Mouse (Mus musculus) heart, embryonic 15.5 days (tissue): Measurements from ENCODE around the gene Pgam2. TPM values are rescaled to one million over a fixed set of nuclear protein-coding genes. Genes with fewer than 3 reads are reported as not detected.

ENCODE experiments used
- ATAC-seq: fragments of 200-750 bp; cut with Nextera tagmentation; replicated peaks from 2 replicates; pipeline ENCODE4 v1.8.0; 2017; ENCODE audit warnings: low read depth, moderate TSS enrichment; ENCODE audit not compliant: insufficient number of reproducible peaks, insufficient read depth, low FRiP score
- H3K27ac ChIP-seq: fragments of 300-500 bp; sonication (generic); 2 replicates; pipeline ENCODE4 v1.5.1; 2015; ENCODE audit warnings: mild to moderate bottlenecking, inconsistent platforms
- H3K27me3 ChIP-seq: fragments of 300-500 bp; sonication (generic); 2 replicates; pipeline ENCODE4 v1.6.1; 2015; ENCODE audit warnings: inconsistent platforms
- H3K36me3 ChIP-seq: fragments of 300-500 bp; sonication (generic); 2 replicates; pipeline ENCODE4 v1.6.1; 2015; ENCODE audit warnings: mild to moderate bottlenecking, inconsistent platforms
- H3K4me1 ChIP-seq: fragments of 300-500 bp; sonication (generic); replicated peaks from 2 replicates; pipeline ENCODE4 v1.6.1; 2015; ENCODE audit warnings: inconsistent platforms
- H3K4me2 ChIP-seq: fragments of 300-500 bp; sonication (generic); 2 replicates; pipeline ENCODE4 v1.6.1; 2015; ENCODE audit warnings: inconsistent platforms, mild to moderate bottlenecking, moderate library complexity
- H3K4me3 ChIP-seq: fragments of 300-500 bp; sonication (generic); 2 replicates; pipeline ENCODE4 v1.5.1; 2015; ENCODE audit warnings: mild to moderate bottlenecking, inconsistent platforms
- H3K9ac ChIP-seq: fragments of 300-500 bp; sonication (generic); 2 replicates; pipeline ENCODE4 v1.6.1; 2015; ENCODE audit warnings: mild to moderate bottlenecking, inconsistent platforms
- H3K9me3 ChIP-seq: fragments of 300-500 bp; sonication (generic); replicated peaks from 2 replicates; pipeline ENCODE4 v1.6.1; 2016; ENCODE audit warnings: inconsistent platforms
- WGBS: fragments of 180-500 bp; shearing (Covaris S2); methylation state at CpG from one replicate; pipeline ENCODE4 v1.1.7; 2015; ENCODE audit warnings: mixed read lengths; 5-methylcytosine and 5-hydroxymethylcytosine counted together
- polyA plus RNA-seq: library from polyadenylated mRNA; unstranded; fragments of >200 nt; fragmentation: Nextera tagmentation; extraction: Ambion mirVana; gene quantifications from 2 replicates; pipeline ENCODE4 v1.2.1, GENCODE M21; 2015

Gene Pgam2
- polyA plus RNA-seq, 1 experiment from 2014 or later: 993 TPM

GRCm38 (mm10) chr11:5761820-5762632 lies 41.5 kb downstream of the Pgam2 start, which contains the start of gene Urgcp:
Gene Urgcp (minus strand): TSS chr11:5762376.
- Histone ChIP-seq H3K9ac (peak within 1 kb of the TSS; percentile 73), H3K4me3 (peak within 1 kb of the TSS; percentile 78), H3K4me2 (peak within 1 kb of the TSS; percentile 65), H3K4me1 (peaks cover 21% of the 10 kb centered on the region), H3K27me3 (no peaks in the 10 kb centered on the region), H3K27ac (peak within 1 kb of the TSS; percentile 98), H3K9me3 (no peaks in the 10 kb centered on the region), H3K36me3 (no peaks in the 10 kb centered on the region; the same call in 1 of the 2 replicates)
- WGBS: under 1% methylated on average over 68 of the region's 68 CpGs
- ATAC-seq: peak; percentile 99

- Histone ChIP-seq H3K4me2 (no peak overlapping the region), H3K27me3 (no peaks in the 10 kb centered on the region), H3K9me3 (peaks cover 11% of the 10 kb centered on the region; the same call in 1 of the 2 replicates), H3K9ac (no peak overlapping the region), H3K4me3 (no peak overlapping the region), H3K4me1 (no peaks in the 10 kb centered on the region), H3K27ac (no peak overlapping the region), H3K36me3 (peaks cover 12% of the 10 kb centered on the region; the same call in 1 of the 2 replicates)
- 89% methylated on average over 2 of the region's 2 CpGs for WGBS
- ATAC-seq: no peak
Observed at GRCm38 (mm10) chr11:5753755-5754154, 49.8 kb downstream of the Pgam2 start.

Other genes starting within 250 kb of the Pgam2 start
- not detected in 2 replicates for gene Ankrd36, start 234.0 kb downstream of the Pgam2 start, polyA plus RNA-seq
- 171 and 181 TPM in 2 replicates for gene Mrps24, start 88.1 kb downstream of the Pgam2 start, polyA plus RNA-seq
- gene Urgcp, start 41.4 kb downstream of the Pgam2 start, polyA plus RNA-seq: 32.8 and 34.0 TPM in 2 replicates
- gene Dbnl, start 15.2 kb downstream of the Pgam2 start, polyA plus RNA-seq: 64.4 and 82.3 TPM in 2 replicates
- 6.0 and 7.6 TPM in 2 replicates for gene Polm, start 34.3 kb upstream of the Pgam2 start, polyA plus RNA-seq
- gene Aebp1, start 58.2 kb upstream of the Pgam2 start, polyA plus RNA-seq: 31.7 and 43.7 TPM in 2 replicates
- gene Pold2, start 74.6 kb upstream of the Pgam2 start, polyA plus RNA-seq: 96.4 and 112 TPM in 2 replicates
- 3,544 and 4,168 TPM in 2 replicates for gene Myl7, start 95.0 kb upstream of the Pgam2 start, polyA plus RNA-seq
- gene Gck, start 146.3 kb upstream of the Pgam2 start, polyA plus RNA-seq: 0.72 and 2.0 TPM in 2 replicates
- gene Ykt6, start 152.0 kb upstream of the Pgam2 start, polyA plus RNA-seq: 33.6 and 42.2 TPM in 2 replicates